Mouse (Mus musculus): ENCODE measurements at regions not wholly inside any gene's neighbourhood (a gene's known extent, or its start where the extent isn't known, plus 50 kb on each side); places are given as distances from the start of the nearest gene placed in this dataset.

GRCm38 (mm10) chr4:52265196-52265595 is 173.8 kb upstream of the Smc2 start:
- DNase-seq = no peak

- DNase-seq = no peak
Measured at GRCm38 (mm10) chr4:52282458-52282857, 156.6 kb upstream of the Smc2 start.

- DNase-seq = peak; percentile 5
Measured at GRCm38 (mm10) chr4:52284909-52285308, 154.1 kb upstream of the Smc2 start.

- DNase-seq = no peak
Measured at GRCm38 (mm10) chr4:52293676-52294075, 145.4 kb upstream of the Smc2 start.

- DNase-seq = no peak
Measured at GRCm38 (mm10) chr4:52299226-52299625, 139.8 kb upstream of the Smc2 start.

GRCm38 (mm10) chr4:52301653-52302052 is 137.4 kb upstream of the Smc2 start:
- DNase-seq = no peak

GRCm38 (mm10) chr4:52324300-52324699 is 114.7 kb upstream of the Smc2 start:
- no peak for DNase-seq

GRCm38 (mm10) chr4:52331361-52331951 is 107.6 kb upstream of the Smc2 start:
- DNase-seq = peak; percentile 8

GRCm38 (mm10) chr4:52336365-52337017 is 102.6 kb upstream of the Smc2 start:
- DNase-seq = no peak

GRCm38 (mm10) chr4:52341245-52341644 is 97.8 kb upstream of the Smc2 start:
- no peak for DNase-seq

- peak; percentile 8 for DNase-seq
Measured at GRCm38 (mm10) chr4:52361751-52362150, 77.3 kb upstream of the Smc2 start.

GRCm38 (mm10) chr4:52365866-52366265 is 73.2 kb upstream of the Smc2 start:
- no peak for DNase-seq

- no peak for DNase-seq
Measured at GRCm38 (mm10) chr4:52368527-52368926, 70.5 kb upstream of the Smc2 start.

Data from right cerebral cortex, adult 18-20 months (tissue).